8 mouse cellular contexts compared by ENCODE assay signal in genomic region chr4:135972911-135973811, GRCm38 (mm10). TPM values are rescaled to one million over a fixed set of nuclear protein-coding genes. Genes with fewer than 3 reads are reported as not detected.
DNase-seq lines count a peak whose midpoint lies in the region; ATAC-seq and TF ChIP-seq lines count a peak whose summit lies in the region.

No protein-coding gene starts in this region.

- no peak for DNase-seq in kidney, postnatal 0 days (ENCODE audit: low spot score)
- no peak for DNase-seq in kidney, adult 18-20 months
- DNase-seq in heart, postnatal 0 days (ENCODE audit: low spot score): no peak
- no peak for DNase-seq in right cerebral cortex, adult 18-20 months
- no peak for DNase-seq in left cerebral cortex, postnatal 25 days (ENCODE audit: low spot score in 2 of 2)
- DNase-seq in spleen, postnatal 14 days (ENCODE audit: low spot score in 2 of 2): no peak

- no peaks in the 10 kb centered on the region for H3K9me3 ChIP-seq in kidney, postnatal 0 days (replicated peaks; ENCODE audit: low read length)
- H3K9me3 ChIP-seq in heart, postnatal 0 days (replicated peaks; ENCODE audit: control insufficient read depth, low read length): no peaks in the 10 kb centered on the region
- no peaks in the 10 kb centered on the region for H3K9me3 ChIP-seq in megakaryocyte, embryonic 14.5 days

- no peak for TF ChIP-seq POLR2A in bone marrow, adult 2 months (IDR thresholded peaks at IDR 0.05; ENCODE audit: borderline replicate concordance, control insufficient read depth, low read depth, low read length)

- peaks cover 16% of the 10 kb centered on the region for H3K4me1 ChIP-seq in kidney, postnatal 0 days (replicated peaks; ENCODE audit: insufficient read depth, low read length)
- H3K4me1 ChIP-seq in bone marrow, adult 2 months (ENCODE audit: control insufficient read depth, insufficient read depth, low read length): peaks cover 4% of the 10 kb centered on the region
- H3K4me1 ChIP-seq in heart, postnatal 0 days (ENCODE audit: control insufficient read depth, insufficient read depth): 0 out of 2 replicates have a peak, but pooled peaks cover 7% of the 10 kb centered on the region
- H3K4me1 ChIP-seq in megakaryocyte, embryonic 14.5 days: peaks cover 75% of the 10 kb centered on the region

- H3K9ac ChIP-seq in kidney, postnatal 0 days (ENCODE audit: low read depth, low read length): peak overlapping the region; percentile 85
- no peak overlapping the region for H3K9ac ChIP-seq in heart, postnatal 0 days (replicated peaks; ENCODE audit: low read depth, low read length)

- H3K27me3 ChIP-seq in kidney, postnatal 0 days (ENCODE audit: insufficient read depth, low read length): no peaks in the 10 kb centered on the region
- H3K27me3 ChIP-seq in heart, postnatal 0 days (ENCODE audit: control insufficient read depth, insufficient read depth, low read length): no peaks in the 10 kb centered on the region
- H3K27me3 ChIP-seq in megakaryocyte, embryonic 14.5 days (replicated peaks): no peaks in the 10 kb centered on the region

- no peak overlapping the region for H3K27ac ChIP-seq in kidney, postnatal 0 days
- H3K27ac ChIP-seq in bone marrow, adult 2 months (ENCODE audit: control insufficient read depth, insufficient read depth, low read depth, low read length, poor library complexity): peak overlapping the region; percentile 88
- peak overlapping the region; percentile 63 for H3K27ac ChIP-seq in heart, postnatal 0 days (ENCODE audit: low read depth)

- H3K4me3 ChIP-seq in kidney, postnatal 0 days (replicated peaks; ENCODE audit: low read depth, low read length): peak overlapping the region; percentile 91
- H3K4me3 ChIP-seq in bone marrow, adult 2 months (replicated peaks; ENCODE audit: control insufficient read depth, low read depth, low read length): peak overlapping the region; percentile 69
- peak overlapping the region; percentile 81 for H3K4me3 ChIP-seq in heart, postnatal 0 days (ENCODE audit: low read depth, low read length)
- H3K4me3 ChIP-seq in megakaryocyte, embryonic 14.5 days (replicated peaks): peak overlapping the region; percentile 93

- TF ChIP-seq EP300 in heart, postnatal 0 days (IDR thresholded peaks at IDR 0.05; ENCODE audit: low read depth): no peak

- no peak for ATAC-seq in kidney, postnatal 0 days (replicated peaks; ENCODE audit: low FRiP score, low read depth)
- ATAC-seq in heart, postnatal 0 days (ENCODE audit: insufficient read depth, low read depth): no peak

- H3K36me3 ChIP-seq in kidney, postnatal 0 days (ENCODE audit: insufficient read depth, low read length): peaks cover 40% of the 10 kb centered on the region
- peaks cover 43% of the 10 kb centered on the region for H3K36me3 ChIP-seq in heart, postnatal 0 days (replicated peaks; ENCODE audit: control insufficient read depth, insufficient read depth, low read length)
- peaks cover 69% of the 10 kb centered on the region for H3K36me3 ChIP-seq in megakaryocyte, embryonic 14.5 days (replicated peaks; ENCODE audit: low read length)

- 60% methylated on average over 13 of the region's 13 CpGs for WGBS in kidney, postnatal 0 days
- 12% methylated on average over 13 of the region's 13 CpGs for WGBS in bone marrow, adult 2 months
- WGBS in heart, postnatal 0 days: 47% methylated on average over 13 of the region's 13 CpGs

- peak overlapping the region; percentile 92 for H3K4me2 ChIP-seq in kidney, postnatal 0 days (ENCODE audit: low read length)
- H3K4me2 ChIP-seq in heart, postnatal 0 days (ENCODE audit: low read depth, low read length): peak overlapping the region; percentile 82

- intact Hi-C loops in left cerebral cortex, postnatal 25 days (cut with DNase I): loop anchor here (1.0 kb wide), 1 partner anchor 10 kb away; the partner anchor contains the start of gene Gale

- TF ChIP-seq CTCF in kidney, postnatal 0 days (IDR thresholded peaks at IDR 0.05; ENCODE audit: low read depth): no peak
- TF ChIP-seq CTCF in bone marrow, adult 2 months (IDR thresholded peaks at IDR 0.05; ENCODE audit: control insufficient read depth, insufficient read depth, low read length): no peak
- no peak for TF ChIP-seq CTCF in heart, postnatal 0 days (IDR thresholded peaks at IDR 0.05; ENCODE audit: low read depth)

RNA-seq across cellular contexts. Expression of gene Lypla2, which starts 0.7 kb away (rescaled TPM):
- 117 and 123 TPM in 2 replicates for polyA plus RNA-seq in kidney, postnatal 0 days (2015; fragmentation: Nextera tagmentation; extraction: Ambion mirVana)
- 34.8 and 42.1 TPM in 2 replicates for polyA plus RNA-seq in bone marrow, adult 2 months (2011; ENCODE audit: insufficient read depth, insufficient read length, low replicate concordance, missing spikeins)
- total RNA-seq in heart, postnatal 0 days (2014; rRNA removed; ENCODE audit: low replicate concordance): 53.0 and 58.4 TPM in 2 replicates
- polyA plus RNA-seq in heart, postnatal 0 days (2015; fragmentation: Nextera tagmentation; extraction: Ambion mirVana): 63.3 and 66.8 TPM in 2 replicates
- 295 and 453 TPM in 2 replicates for polyA plus RNA-seq in megakaryocyte, embryonic 14.5 days (2012; ENCODE audit: insufficient read depth, low replicate concordance)
- total RNA-seq in left cerebral cortex, postnatal 25 days (2021): 10 to 100 TPM; 87.0 to 88.6 TPM

RNA-seq across cellular contexts. Expression of gene Gale, which starts 9.6 kb away (rescaled TPM):
- polyA plus RNA-seq in kidney, postnatal 0 days (2015; fragmentation: Nextera tagmentation; extraction: Ambion mirVana): 25.1 and 30.0 TPM in 2 replicates
- polyA plus RNA-seq in bone marrow, adult 2 months (2011; ENCODE audit: insufficient read depth, insufficient read length, low replicate concordance, missing spikeins): 4.7 and 11.0 TPM in 2 replicates
- 6.7 and 18.2 TPM in 2 replicates for total RNA-seq in heart, postnatal 0 days (2014; rRNA removed; ENCODE audit: low replicate concordance)
- 10.4 and 11.8 TPM in 2 replicates for polyA plus RNA-seq in heart, postnatal 0 days (2015; fragmentation: Nextera tagmentation; extraction: Ambion mirVana)
- polyA plus RNA-seq in megakaryocyte, embryonic 14.5 days (2012; ENCODE audit: insufficient read depth, low replicate concordance): 71.2 and 91.8 TPM in 2 replicates
- total RNA-seq in left cerebral cortex, postnatal 25 days (2021): 10 to 100 TPM; 22.4 to 22.5 TPM

RNA-seq across cellular contexts. Expression of gene Pithd1, which starts 13.9 kb away (rescaled TPM):
- 49.0 and 49.8 TPM in 2 replicates for polyA plus RNA-seq in kidney, postnatal 0 days (2015; fragmentation: Nextera tagmentation; extraction: Ambion mirVana)
- 48.2 and 49.8 TPM in 2 replicates for polyA plus RNA-seq in bone marrow, adult 2 months (2011; ENCODE audit: insufficient read depth, insufficient read length, low replicate concordance, missing spikeins)
- total RNA-seq in heart, postnatal 0 days (2014; rRNA removed; ENCODE audit: low replicate concordance): 24.4 and 35.7 TPM in 2 replicates
- 29.5 and 30.7 TPM in 2 replicates for polyA plus RNA-seq in heart, postnatal 0 days (2015; fragmentation: Nextera tagmentation; extraction: Ambion mirVana)
- 41.3 and 62.6 TPM in 2 replicates for polyA plus RNA-seq in megakaryocyte, embryonic 14.5 days (2012; ENCODE audit: insufficient read depth, low replicate concordance)
- 10 to 100 TPM; 82.1 to 84.3 TPM for total RNA-seq in left cerebral cortex, postnatal 25 days (2021)

RNA-seq across cellular contexts. Expression of gene Hmgcl, which starts 26.9 kb away (rescaled TPM):
- 107 and 110 TPM in 2 replicates for polyA plus RNA-seq in kidney, postnatal 0 days (2015; fragmentation: Nextera tagmentation; extraction: Ambion mirVana)
- polyA plus RNA-seq in bone marrow, adult 2 months (2011; ENCODE audit: insufficient read depth, insufficient read length, low replicate concordance, missing spikeins): 39.0 and 65.5 TPM in 2 replicates
- 44.3 and 48.8 TPM in 2 replicates for total RNA-seq in heart, postnatal 0 days (2014; rRNA removed; ENCODE audit: low replicate concordance)
- polyA plus RNA-seq in heart, postnatal 0 days (2015; fragmentation: Nextera tagmentation; extraction: Ambion mirVana): 97.5 and 101 TPM in 2 replicates
- 27.0 and 31.8 TPM in 2 replicates for polyA plus RNA-seq in megakaryocyte, embryonic 14.5 days (2012; ENCODE audit: insufficient read depth, low replicate concordance)
- total RNA-seq in left cerebral cortex, postnatal 25 days (2021): 10 to 100 TPM; 29.5 TPM

RNA-seq across cellular contexts. Expression of gene Eloa, which starts 48.4 kb away (rescaled TPM):
- 29.1 and 30.9 TPM in 2 replicates for polyA plus RNA-seq in kidney, postnatal 0 days (2015; fragmentation: Nextera tagmentation; extraction: Ambion mirVana)
- 16.8 and 22.9 TPM in 2 replicates for polyA plus RNA-seq in bone marrow, adult 2 months (2011; ENCODE audit: insufficient read depth, insufficient read length, low replicate concordance, missing spikeins)
- 24.8 and 28.2 TPM in 2 replicates for total RNA-seq in heart, postnatal 0 days (2014; rRNA removed; ENCODE audit: low replicate concordance)
- 20.5 and 21.0 TPM in 2 replicates for polyA plus RNA-seq in heart, postnatal 0 days (2015; fragmentation: Nextera tagmentation; extraction: Ambion mirVana)
- polyA plus RNA-seq in megakaryocyte, embryonic 14.5 days (2012; ENCODE audit: insufficient read depth, low replicate concordance): 3.7 and 4.5 TPM in 2 replicates
- 10 to 100 TPM; 27.3 to 28.8 TPM for total RNA-seq in left cerebral cortex, postnatal 25 days (2021)
